Mouse (Mus musculus): ENCODE measurements at regions not wholly inside any gene's neighbourhood (a gene's known extent, or its start where the extent isn't known, plus 50 kb on each side); places are given as distances from the start of the nearest gene placed in this dataset.

GRCm38 (mm10) chr17:9723484-9723883 is 54.0 kb upstream of the Pabpc6 start:
- no peak for TF ChIP-seq CTCF (IDR thresholded peaks at IDR 0.05; ENCODE audit: insufficient read depth, low read length)
- TF ChIP-seq POLR2A (IDR thresholded peaks at IDR 0.05; ENCODE audit: borderline replicate concordance, extremely low read depth, low read depth, low read length) = no peak

All from lung, adult 2 months (tissue).